Mouse (Mus musculus) liver, embryonic 14.5 days (tissue): ENCODE measurements around the gene Hdac1. TPM values are rescaled to one million over a fixed set of nuclear protein-coding genes. Genes with fewer than 3 reads are reported as not detected.

Experiments used
- ATAC-seq: fragments of 200-750 bp; cut with Nextera tagmentation; 2 replicates; pipeline ENCODE4 v1.8.0; 2017; ENCODE audit warnings: moderate number of reproducible peaks, mild to moderate bottlenecking, moderate library complexity; ENCODE audit not compliant: insufficient read depth
- DNase-seq, 3 experiments: peaks; one replicate each; pipeline ENCODE4 v3.0.0-alpha.2; 2012 to 2013; ENCODE audit warnings: low read depth in 3 of 3, low spot score in 3 of 3
- H3K27ac ChIP-seq: fragments of 300-500 bp; sonication (generic); 2 replicates; pipeline ENCODE4 v1.5.1; 2014; ENCODE audit warnings: moderate library complexity, mild to moderate bottlenecking, control low read depth, inconsistent platforms
- H3K27me3 ChIP-seq: fragments of 300-500 bp; sonication (generic); 2 replicates; pipeline ENCODE4 v1.6.1; 2014; ENCODE audit warnings: mild to moderate bottlenecking, low read length, moderate library complexity; ENCODE audit not compliant: control insufficient read depth, insufficient read depth
- H3K36me3 ChIP-seq: fragments of 300-500 bp; sonication (generic); replicated peaks from 2 replicates; pipeline ENCODE4 v1.6.1; 2014; ENCODE audit warnings: low read depth; ENCODE audit not compliant: control insufficient read depth, insufficient read depth
- H3K4me1 ChIP-seq, 2 experiments: fragments of 200-500 bp in 1 of 2; fragments of 300-500 bp in 1 of 2; sonication (generic) in 1 of 2; replicated peaks; 2 replicates each; pipeline ENCODE4 v1.6.1; 2012 to 2014; ENCODE audit warnings: antibody characterized with exemption in 1 of 2, inconsistent platforms in 1 of 2, low read length in 1 of 2; ENCODE audit not compliant: control insufficient read depth in 2 of 2, insufficient read depth in 2 of 2
- H3K4me2 ChIP-seq: fragments of 300-500 bp; sonication (generic); 2 replicates; pipeline ENCODE4 v1.6.1; 2014; ENCODE audit warnings: low read depth, mild to moderate bottlenecking, control low read depth, moderate library complexity
- H3K4me3 ChIP-seq, 2 experiments: fragments of 200-500 bp in 1 of 2; fragments of 300-500 bp in 1 of 2; sonication (generic) in 1 of 2; 2 replicates each; pipeline ENCODE4 v1.5.1; 2012 to 2014; ENCODE audit warnings: low read depth in 2 of 2, low read length in 2 of 2, mild to moderate bottlenecking in 2 of 2, control low read depth in 1 of 2, inconsistent platforms in 1 of 2, moderate library complexity in 1 of 2; ENCODE audit not compliant: insufficient read depth in 1 of 2
- H3K9ac ChIP-seq: fragments of 300-500 bp; sonication (generic); replicated peaks from 2 replicates; pipeline ENCODE4 v1.6.1; 2014; ENCODE audit warnings: mild to moderate bottlenecking, control low read depth, moderate library complexity
- H3K9me3 ChIP-seq: fragments of 300-500 bp; sonication (generic); 2 replicates; pipeline ENCODE4 v1.6.1; 2016; ENCODE audit warnings: low read length, mixed read lengths; ENCODE audit not compliant: control insufficient read depth
- CTCF ChIP-seq: IDR thresholded peaks from 2 replicates; pipeline ENCODE4 v1.5.1; 2016; ENCODE audit warnings: antibody characterized with exemption, low read depth, control low read depth
- EP300 ChIP-seq: IDR thresholded peaks from 2 replicates; pipeline ENCODE4 v1.6.1; 2016; ENCODE audit warnings: antibody characterized with exemption, low read depth
- WGBS: fragments of 180-500 bp; shearing (Covaris S2); extraction: QIAGEN DNeasy Blood & Tissue Kit; methylation state at CpG from one replicate; pipeline ENCODE4 v1.1.7; 2014; ENCODE audit not compliant: insufficient replicate concordance; 5-methylcytosine and 5-hydroxymethylcytosine counted together
- polyA plus RNA-seq, 2 experiments: library from polyadenylated mRNA; depleted of rRNA in 1 of 2; stranded (reverse) in 1 of 2; unstranded in 1 of 2; fragments of >200 nt; fragmentation: Nextera tagmentation in 1 of 2; extraction: Ambion mirVana in 1 of 2; gene quantifications; 2 replicates each; pipeline versions ENCODE4 v1.2.1 to v1.2.3; 2012 to 2014

Gene Hdac1
- polyA plus RNA-seq, 2 experiments = 76.5 to 107 TPM

DNA sequence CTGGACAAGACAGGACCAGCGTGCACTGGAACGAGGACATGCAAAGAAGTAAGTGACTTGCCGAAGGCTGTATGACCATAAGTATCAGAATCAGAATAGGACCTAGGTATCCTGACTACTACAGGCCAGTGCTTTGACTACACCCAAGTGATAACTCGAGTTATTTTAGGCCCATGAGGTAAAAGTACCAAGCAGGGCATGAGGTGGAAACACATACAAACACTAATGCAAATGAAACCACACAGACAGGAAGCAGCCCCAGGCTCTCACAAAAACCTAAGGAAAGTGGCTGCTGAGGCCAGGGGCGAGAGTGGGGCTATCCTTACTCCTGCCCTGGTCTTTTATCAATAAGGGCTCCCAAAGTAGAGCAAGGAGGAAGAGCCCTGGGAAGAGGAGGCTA, 17.2 kb downstream of the Hdac1 start:
- H3K36me3 ChIP-seq = peaks cover 77% of the 10 kb centered on the region
- DNase-seq (no peak), ATAC-seq (no peak)
- no peak overlapping the region for H3K27ac ChIP-seq
- TF ChIP-seq EP300 = no peak
- TF ChIP-seq CTCF = no peak
- no peaks in the 10 kb centered on the region for H3K27me3 ChIP-seq
- no peaks in the 10 kb centered on the region for H3K9me3 ChIP-seq
- H3K4me1 ChIP-seq = no peaks in the 10 kb centered on the region
- H3K4me2 ChIP-seq = no peak overlapping the region
- no peak overlapping the region for H3K4me3 ChIP-seq
- H3K9ac ChIP-seq = no peak overlapping the region
- 83% methylated on average over 5 of the region's 5 CpGs for WGBS

DNA sequence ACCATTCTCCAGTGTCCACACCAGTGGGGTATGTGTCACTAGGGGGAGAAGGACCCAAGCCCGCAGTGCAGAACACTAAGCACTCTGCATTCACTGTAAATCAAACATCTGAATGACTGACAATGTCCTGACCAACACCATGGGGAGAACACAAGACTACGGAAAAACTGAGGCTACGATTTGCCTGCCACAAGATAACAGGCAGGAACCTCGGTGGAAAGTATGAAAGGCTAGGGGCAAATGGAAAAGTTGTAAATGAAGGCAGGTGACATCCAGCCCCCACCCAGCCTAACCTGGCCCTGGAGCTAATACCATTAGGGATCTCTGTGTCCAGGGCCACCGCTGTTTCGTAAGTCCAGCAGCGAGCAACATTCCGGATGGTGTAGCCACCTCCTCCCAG, 24.0 kb downstream of the Hdac1 start:
- no peaks in the 10 kb centered on the region for H3K4me1 ChIP-seq
- DNase-seq (no peak), ATAC-seq (no peak)
- no peaks in the 10 kb centered on the region for H3K9me3 ChIP-seq
- no peak overlapping the region for H3K27ac ChIP-seq
- peaks cover 3% of the 10 kb centered on the region for H3K27me3 ChIP-seq
- TF ChIP-seq CTCF (no peak), EP300 (no peak)
- peaks cover 53% of the 10 kb centered on the region for H3K36me3 ChIP-seq
- 90% methylated on average over 8 of the region's 8 CpGs for WGBS
- no peak overlapping the region for H3K4me3 ChIP-seq
- H3K9ac ChIP-seq = no peak overlapping the region
- H3K4me2 ChIP-seq = no peak overlapping the region

DNA sequence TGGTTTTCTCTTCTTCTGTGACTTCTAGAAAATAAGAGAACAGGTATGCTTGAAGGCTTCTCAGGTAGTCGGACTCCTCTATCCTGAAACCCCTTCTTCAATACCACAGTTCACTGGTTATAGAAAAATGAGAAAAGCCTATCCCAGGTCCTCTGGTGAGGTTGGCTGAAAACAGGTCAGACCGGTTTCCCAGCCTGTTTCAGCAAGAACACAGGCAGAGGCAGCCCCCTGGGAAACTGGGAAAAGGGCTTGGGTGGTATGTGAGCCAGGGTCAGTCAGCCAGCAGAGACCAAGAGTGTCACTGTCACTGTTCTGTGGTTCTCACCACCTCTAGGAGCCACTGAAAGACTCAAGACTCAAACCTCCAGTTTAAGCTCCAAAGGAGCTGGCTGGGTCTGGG, 25.6 kb downstream of the Hdac1 start:
- H3K9me3 ChIP-seq = no peaks in the 10 kb centered on the region
- H3K9ac ChIP-seq = no peak overlapping the region
- 61% methylated on average over 2 of the region's 2 CpGs for WGBS
- H3K4me2 ChIP-seq = no peak overlapping the region
- peaks cover 37% of the 10 kb centered on the region for H3K36me3 ChIP-seq
- H3K27me3 ChIP-seq = peaks cover 13% of the 10 kb centered on the region
- ATAC-seq = no peak
- H3K27ac ChIP-seq = no peak overlapping the region
- TF ChIP-seq EP300 (no peak), CTCF (no peak)
- H3K4me1 ChIP-seq = peaks cover 0 to 5% of the 10 kb centered on the region in 2 experiments; a peak in 1 of 4 replicates
- no peak overlapping the region for H3K4me3 ChIP-seq
- DNase-seq = no peak

GRCm38 (mm10) chr4:129514300-129514898, 28.1 kb downstream of the Hdac1 start:
- Histone ChIP-seq H3K9ac (peak overlapping the region; percentile 72), H3K27me3 (peaks cover 13% of the 10 kb centered on the region), H3K4me2 (peak overlapping the region; percentile 97), H3K4me1 (peaks cover 0 to 5% of the 10 kb centered on the region in 2 experiments; a peak in 1 of 4 replicates), H3K27ac (no peak overlapping the region), H3K9me3 (no peaks in the 10 kb centered on the region), H3K4me3 (peak overlapping the region; percentile 52 to 75), H3K36me3 (peaks cover 24% of the 10 kb centered on the region)
- DNase-seq (peak in 1 of 3 experiments; percentile 35), ATAC-seq (peak; percentile 61)
- peak; percentile 86 for TF ChIP-seq CTCF
- TF ChIP-seq EP300 = no peak
- WGBS = under 1% methylated on average over 33 of the region's 35 CpGs

GRCm38 (mm10) chr4:129513891-129514290, 28.6 kb downstream of the Hdac1 start:
- H3K36me3 ChIP-seq = peaks cover 22% of the 10 kb centered on the region
- no peak for TF ChIP-seq CTCF
- TF ChIP-seq EP300 = no peak
- no peak overlapping the region for H3K27ac ChIP-seq
- H3K4me3 ChIP-seq = peak overlapping the region; percentile 52 to 75
- under 1% methylated on average over 36 of the region's 57 CpGs for WGBS
- peak overlapping the region; percentile 97 for H3K4me2 ChIP-seq
- ATAC-seq (peak; percentile 32), DNase-seq (no peak)
- H3K4me1 ChIP-seq = peaks cover 0 to 5% of the 10 kb centered on the region in 2 experiments; a peak in 1 of 4 replicates
- peak overlapping the region; percentile 72 for H3K9ac ChIP-seq
- peaks cover 13% of the 10 kb centered on the region for H3K27me3 ChIP-seq
- H3K9me3 ChIP-seq = no peaks in the 10 kb centered on the region
